Mouse (Mus musculus): ENCODE measurements around the gene Fastk. TPM values are rescaled to one million over a fixed set of nuclear protein-coding genes. Genes with fewer than 3 reads are reported as not detected.

Fastk gene
- total RNA-seq, 2 experiments from 2014 or later = 127 to 130 TPM

- no peak for DNase-seq (ENCODE audit: low spot score in 2 of 2)
Observed at GRCm38 (mm10) chr5:24391864-24392263, 53.2 kb downstream of the Fastk start, which contains the start of gene Atg9b. Atg9b (minus strand) TSS chr5:24392143.

DNA sequence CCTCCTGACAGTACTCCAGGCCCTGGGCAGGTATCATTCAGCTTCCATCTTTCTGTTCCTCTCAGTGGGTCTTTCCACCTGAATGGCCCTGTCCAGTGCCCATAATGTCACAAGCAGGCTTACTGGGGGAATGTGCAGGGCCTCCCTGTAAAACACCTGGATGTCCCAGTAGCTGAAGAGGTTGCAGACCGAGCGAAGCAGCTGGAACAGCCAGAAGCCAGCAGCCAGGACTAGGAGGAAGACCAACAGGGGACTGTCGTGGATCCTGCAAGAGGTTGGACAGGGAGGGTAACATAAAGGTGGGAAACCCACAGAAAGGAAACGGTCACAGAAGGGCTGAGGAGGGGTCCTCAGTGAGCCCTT, 55.4 kb downstream of the Fastk start:
- no peak for DNase-seq (ENCODE audit: low spot score in 2 of 2)
- no peak for TF ChIP-seq CTCF (conservative IDR thresholded peaks at IDR 0.05)
- Histone ChIP-seq H3K27ac (no peak overlapping the region), H3K4me3 (no peak overlapping the region)

More at GRCm38 (mm10) chr5:24391864-24392263, 53.2 kb downstream of the Fastk start, which contains the start of gene Atg9b:
- Histone ChIP-seq H3K27ac (no peak within 1 kb of the TSS), H3K4me3 (no peak within 1 kb of the TSS)
- no peak for TF ChIP-seq CTCF (conservative IDR thresholded peaks at IDR 0.05)

GRCm38 (mm10) chr5:24389011-24389657, 56.0 kb downstream of the Fastk start:
- no peak for TF ChIP-seq CTCF (conservative IDR thresholded peaks at IDR 0.05)
- DNase-seq (ENCODE audit: low spot score in 2 of 2) = no peak
- no peak overlapping the region for H3K27ac ChIP-seq
- no peak overlapping the region for H3K4me3 ChIP-seq

Other genes starting within 250 kb of the Fastk start
- gene Kcnh2, start 93.7 kb downstream of the Fastk start, total RNA-seq (2021) = 10 to 100 TPM; 21.7 to 23.6 TPM
- gene Nos3, start 80.5 kb downstream of the Fastk start, total RNA-seq (2021) = 1 to 10 TPM; 6.6 to 7.8 TPM
- 1 to 10 TPM; 3.0 to 3.2 TPM for gene Atg9b, start 53.1 kb downstream of the Fastk start, total RNA-seq (2021)
- 10 to 100 TPM; 50.8 to 57.0 TPM for gene Abcb8, start 51.6 kb downstream of the Fastk start, total RNA-seq (2021)
- under 1 TPM; 0.20 to 0.39 TPM for gene Asic3, start 31.9 kb downstream of the Fastk start, total RNA-seq (2021)
- 100 to 1,000 TPM; 118 to 136 TPM for gene Cdk5, start 21.8 kb downstream of the Fastk start, total RNA-seq (2021)
- 10 to 100 TPM; 32.5 to 37.6 TPM for gene Slc4a2, start 21.4 kb downstream of the Fastk start, total RNA-seq (2021)
- gene Tmub1, start 2.6 kb upstream of the Fastk start, total RNA-seq (2021) = 10 to 100 TPM; 22.2 to 22.5 TPM
- gene Agap3, start 6.9 kb upstream of the Fastk start, total RNA-seq (2021) = 100 to 1,000 TPM; 651 to 655 TPM
- gene Gbx1, start 81.9 kb upstream of the Fastk start, total RNA-seq (2021) = under 1 TPM in 1 of 2 experiments, not detected in 1; 0.10 TPM
- under 1 TPM in 1 of 2 experiments, not detected in 1; 0.31 TPM for gene Asb10, start 95.7 kb upstream of the Fastk start, total RNA-seq (2021)
- not detected for gene 4931409K22Rik, start 111.5 kb upstream of the Fastk start, total RNA-seq (2021)
- 10 to 100 TPM; 75.9 to 81.4 TPM for gene Abcf2, start 132.2 kb upstream of the Fastk start, total RNA-seq (2021)
- 10 to 100 TPM; 63.6 to 66.7 TPM for gene Chpf2, start 141.5 kb upstream of the Fastk start, total RNA-seq (2021)
- 10 to 100 TPM; 88.7 to 90.9 TPM for gene Smarcd3, start 179.1 kb upstream of the Fastk start, total RNA-seq (2021)
- 10 to 100 TPM; 65.9 to 69.0 TPM for gene Nub1, start 240.2 kb upstream of the Fastk start, total RNA-seq (2021)

Data from layer of hippocampus, adult 2 months (tissue).